Mouse (Mus musculus): ENCODE measurements around the gene Grb2.

Gene Grb2

DNA sequence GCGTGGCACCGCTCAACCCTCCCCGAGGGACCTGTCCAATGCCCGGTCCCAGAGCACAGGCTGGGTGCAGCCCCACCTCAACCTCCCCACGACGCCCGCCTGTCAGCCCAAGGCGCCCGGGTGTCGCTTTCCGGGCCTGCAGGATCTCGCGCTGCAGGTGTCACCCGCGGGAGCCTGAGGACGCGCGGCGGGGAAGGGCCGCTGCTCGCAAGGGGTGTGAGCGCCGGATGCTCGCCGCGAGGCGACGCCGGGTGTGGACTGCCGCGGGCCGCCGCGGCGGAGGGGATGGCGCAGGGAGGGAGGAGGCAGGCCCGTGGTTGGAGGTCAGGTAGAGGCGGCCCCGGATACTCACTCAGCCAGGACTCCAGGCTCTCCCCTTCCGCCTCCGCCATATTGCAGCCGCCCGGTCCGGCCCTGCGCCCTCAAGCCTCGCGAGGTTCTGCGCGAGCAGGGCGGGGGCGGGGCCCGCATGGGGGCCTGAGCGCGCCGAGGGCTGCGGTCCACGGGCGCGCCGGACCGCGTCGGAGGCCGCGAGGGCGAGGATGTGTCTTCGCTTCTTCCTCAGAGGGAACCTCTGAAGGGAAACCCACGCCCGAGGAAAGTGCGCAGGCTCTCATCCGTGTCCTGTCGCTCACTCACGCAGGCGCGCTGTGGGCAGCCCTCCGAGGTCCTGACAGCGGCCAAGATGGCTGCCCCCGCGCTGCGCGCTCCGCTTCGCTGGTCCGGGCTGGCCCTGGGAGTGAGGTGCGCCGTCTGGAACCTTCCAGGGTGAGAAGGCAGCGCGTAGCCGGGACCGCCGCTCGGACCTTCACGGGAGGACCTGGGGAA, 104.7 kb downstream of the Grb2 start, which contains the start of the genes Mrps7 and Gga3:
Gene Mrps7 (plus strand): TSS at position 450 of the 828 bp plus-strand sequence.
Gene Gga3 (minus strand): TSS at position 576 of the 828 bp plus-strand sequence.
- DNase-seq: peak; percentile 87

DNA sequence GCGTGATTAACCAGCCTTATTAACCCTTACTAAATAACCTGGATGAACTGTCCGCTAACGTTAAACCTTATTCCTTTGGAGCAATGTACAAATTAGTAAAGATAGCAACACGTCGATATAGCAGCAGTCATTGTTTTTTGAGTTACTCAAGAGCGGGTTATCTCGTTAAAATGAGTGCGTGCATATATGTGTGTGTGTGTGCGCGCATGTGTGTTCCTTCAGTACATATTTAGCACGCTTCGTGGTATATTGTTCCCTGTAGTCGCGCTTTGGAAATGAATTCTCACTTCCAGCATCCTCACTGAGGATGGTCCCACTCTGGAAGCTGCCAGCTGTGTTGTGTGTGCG, 105.3 kb downstream of the Grb2 start:
- DNase-seq: no peak

GRCm38 (mm10) chr11:115601174-115601573, 107.2 kb downstream of the Grb2 start:
- DNase-seq: no peak

GRCm38 (mm10) chr11:115600743-115601142, 107.7 kb downstream of the Grb2 start:
- no peak for DNase-seq

GRCm38 (mm10) chr11:115599722-115600121, 108.7 kb downstream of the Grb2 start:
- no peak for DNase-seq

- no peak for DNase-seq
Observed at GRCm38 (mm10) chr11:115598309-115598708, 110.1 kb downstream of the Grb2 start.

DNA sequence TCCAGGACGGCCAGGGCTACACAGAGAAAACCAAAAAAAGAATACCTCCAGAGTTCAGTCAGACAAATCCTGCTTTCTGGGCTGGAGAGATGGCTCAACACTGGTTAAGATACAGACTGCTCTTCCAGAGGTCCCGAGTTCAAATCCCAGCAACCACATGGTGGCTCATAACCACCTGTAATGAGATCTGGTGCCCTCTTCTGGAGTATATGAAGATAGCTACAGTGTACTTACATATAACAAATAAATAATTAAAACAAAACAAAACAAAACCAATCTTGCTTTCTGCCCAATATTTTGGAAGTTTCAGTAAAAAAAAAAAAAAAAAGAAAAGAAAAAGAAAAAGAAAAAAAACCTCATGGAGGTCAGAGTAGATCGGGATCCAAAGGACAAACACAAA, 113.2 kb downstream of the Grb2 start:
- DNase-seq: no peak

Measured in cerebellum, adult 11 months (tissue).